Mouse (Mus musculus): Measurements from ENCODE around the gene Rab11fip2. TPM values are rescaled to one million over a fixed set of nuclear protein-coding genes. Genes with fewer than 3 reads are reported as not detected.

The Rab11fip2 gene
- total RNA-seq, 2 experiments from 2014 or later, result 8.4 to 8.8 TPM

GRCm38 (mm10) chr19:59853061-59853460 lies 90.4 kb downstream of the Rab11fip2 start:
- no peak for DNase-seq
